Mouse (Mus musculus): ENCODE results near the gene Kcns1.

The Kcns1 gene

DNA sequence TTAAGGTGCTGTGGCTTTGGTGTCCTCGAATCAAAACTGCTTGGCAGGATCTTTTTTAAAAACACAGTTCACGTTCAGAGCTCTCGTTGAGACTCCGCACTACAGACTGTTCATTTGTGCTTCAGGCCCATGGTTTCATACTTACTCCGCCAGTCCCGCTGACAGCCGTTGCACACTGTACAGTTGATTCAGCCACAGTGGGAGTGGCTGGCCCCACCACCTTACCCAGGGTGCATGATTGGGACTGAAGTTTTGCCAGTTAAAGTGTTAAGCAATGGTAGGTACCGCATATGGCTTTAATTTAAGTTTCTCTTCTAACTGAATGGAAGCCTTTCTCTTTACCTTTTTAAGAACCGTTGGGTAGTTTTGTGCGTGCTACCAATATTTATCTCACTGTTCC is 55.4 kb downstream of the Kcns1 start:
- no peak for DNase-seq

DNA sequence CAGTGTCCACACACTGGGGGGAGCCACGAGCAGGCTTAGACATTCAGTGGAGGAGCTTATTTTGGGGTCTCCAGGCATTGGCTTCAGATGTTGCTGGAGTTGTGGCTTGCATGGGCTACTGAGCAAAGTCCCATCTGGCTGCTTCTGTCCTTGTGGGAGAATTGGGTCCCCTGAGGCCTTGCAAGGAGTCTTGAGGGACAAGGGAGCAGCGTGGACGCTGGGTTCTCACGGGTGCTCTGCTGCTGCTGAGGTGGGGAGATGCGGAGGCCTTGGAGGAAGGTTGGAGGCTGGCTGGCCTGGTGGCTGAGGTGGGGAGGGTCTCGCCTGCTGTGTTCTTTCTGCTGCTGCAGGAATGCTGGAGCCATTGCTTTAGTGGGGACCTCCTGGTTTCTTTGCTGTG is 56.9 kb downstream of the Kcns1 start:
- no peak for DNase-seq

Data from thymus, postnatal 36 days (tissue).